Mouse (Mus musculus) heart, embryonic 13.5 days (tissue): ENCODE measurements around the gene Gm13119. TPM values are rescaled to one million over a fixed set of nuclear protein-coding genes. Genes with fewer than 3 reads are reported as not detected.
"Not testable (repeated sequence)": the region's sequence is repeated elsewhere in the genome, so short reads cannot be mapped to it uniquely, and the experiment has no call there.

Experiments
- ATAC-seq: fragments of 200-750 bp; cut with Nextera tagmentation; 2 replicates; pipeline ENCODE4 v1.8.0; 2017; ENCODE audit warnings: moderate TSS enrichment; ENCODE audit not compliant: insufficient number of reproducible peaks, low FRiP score, low TSS enrichment; ENCODE audit errors: extremely low read depth
- H3K27ac ChIP-seq: fragments of 300-500 bp; sonication (generic); replicated peaks from 2 replicates; pipeline ENCODE4 v1.5.1; 2015; ENCODE audit warnings: moderate library complexity, mild to moderate bottlenecking, inconsistent platforms
- H3K27me3 ChIP-seq: fragments of 300-500 bp; sonication (generic); replicated peaks from 2 replicates; pipeline ENCODE4 v1.6.1; 2015; ENCODE audit warnings: mild to moderate bottlenecking, inconsistent platforms
- H3K36me3 ChIP-seq: fragments of 300-500 bp; sonication (generic); 2 replicates; pipeline ENCODE4 v1.6.1; 2015; ENCODE audit warnings: mild to moderate bottlenecking, inconsistent platforms
- H3K4me1 ChIP-seq: fragments of 300-500 bp; sonication (generic); 2 replicates; pipeline ENCODE4 v1.6.1; 2015; ENCODE audit warnings: inconsistent platforms
- H3K4me2 ChIP-seq: fragments of 300-500 bp; sonication (generic); 2 replicates; pipeline ENCODE4 v1.6.1; 2015; ENCODE audit warnings: inconsistent platforms, mild to moderate bottlenecking, moderate library complexity
- H3K4me3 ChIP-seq: fragments of 300-500 bp; sonication (generic); 2 replicates; pipeline ENCODE4 v1.5.1; 2015; ENCODE audit warnings: moderate library complexity, mild to moderate bottlenecking, inconsistent platforms
- H3K9ac ChIP-seq: fragments of 300-500 bp; sonication (generic); 2 replicates; pipeline ENCODE4 v1.6.1; 2015; ENCODE audit warnings: inconsistent platforms, mild to moderate bottlenecking, moderate library complexity
- H3K9me3 ChIP-seq: fragments of 300-500 bp; sonication (generic); 2 replicates; pipeline ENCODE4 v1.6.1; 2016; ENCODE audit warnings: inconsistent platforms
- WGBS: fragments of 180-500 bp; shearing (Covaris S2); methylation state at CpG from one replicate; pipeline ENCODE4 v1.1.7; 2015; ENCODE audit warnings: mixed read lengths; 5-methylcytosine and 5-hydroxymethylcytosine counted together
- polyA plus RNA-seq: library from polyadenylated mRNA; unstranded; fragments of >200 nt; fragmentation: Nextera tagmentation; extraction: Ambion mirVana; gene quantifications from 2 replicates; pipeline ENCODE4 v1.2.1, GENCODE M21; 2015

Gm13119 gene
- polyA plus RNA-seq, result not detected in 2 replicates

- H3K4me2 ChIP-seq, H3K4me1 ChIP-seq, H3K27me3 ChIP-seq, H3K4me3 ChIP-seq, H3K27ac ChIP-seq, H3K9me3 ChIP-seq, H3K36me3 ChIP-seq, H3K9ac ChIP-seq, ATAC-seq: not testable (repeated sequence)
- WGBS, result 72% methylated on average over 3 of the region's 3 CpGs
Observed at GRCm38 (mm10) chr4:144357642-144358041, at the start of gene Gm13119. Gene Gm13119, plus strand, starts transcription at chr4:144357942.

- not testable (repeated sequence) for H3K4me1 ChIP-seq, ATAC-seq, H3K9me3 ChIP-seq, H3K36me3 ChIP-seq, H3K4me3 ChIP-seq, H3K27me3 ChIP-seq, H3K9ac ChIP-seq, H3K4me2 ChIP-seq, H3K27ac ChIP-seq
- WGBS, result 63% methylated on average over 2 of the region's 2 CpGs
Observed at GRCm38 (mm10) chr4:144312666-144313460, 44.9 kb upstream of the Gm13119 start.

- WGBS, result 58% methylated on average over 4 of the region's 4 CpGs
- ATAC-seq, H3K4me3 ChIP-seq, H3K9ac ChIP-seq, H3K9me3 ChIP-seq, H3K27me3 ChIP-seq, H3K27ac ChIP-seq, H3K4me2 ChIP-seq, H3K4me1 ChIP-seq, H3K36me3 ChIP-seq: not testable (repeated sequence)
Observed at GRCm38 (mm10) chr4:144329949-144330348, 27.8 kb upstream of the Gm13119 start, which contains the start of gene Gm13128. Gene Gm13128, plus strand, starts transcription at chr4:144330249.

DNA sequence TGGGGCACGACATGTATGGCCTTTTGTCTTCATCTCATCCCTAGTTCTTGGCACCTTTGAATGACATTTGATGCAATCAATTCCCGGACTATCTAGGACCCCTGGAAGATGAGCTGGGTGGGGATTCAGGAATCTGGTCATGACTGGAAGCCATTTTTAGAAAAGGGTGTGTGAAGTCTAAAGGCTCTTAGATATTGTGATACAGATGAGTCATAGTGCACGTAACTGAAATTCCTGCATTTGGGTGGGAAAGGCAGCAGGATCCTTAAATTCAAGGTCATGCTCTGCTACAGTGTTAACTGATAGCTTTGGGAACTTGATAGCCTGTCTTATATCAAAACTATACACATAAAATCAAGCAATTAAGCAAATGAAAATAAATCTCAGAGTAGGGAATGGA lies 21.9 kb upstream of the Gm13119 start:
- not testable (repeated sequence) for H3K4me3 ChIP-seq, ATAC-seq, H3K4me2 ChIP-seq, H3K9ac ChIP-seq, H3K36me3 ChIP-seq, H3K27ac ChIP-seq, H3K9me3 ChIP-seq, H3K27me3 ChIP-seq, H3K4me1 ChIP-seq
- 63% methylated on average over 3 of the region's 3 CpGs for WGBS

- Histone ChIP-seq H3K27me3 (no peaks in the 10 kb centered on the region), H3K4me3 (no peak within 1 kb of the TSS), H3K9ac (no peak within 1 kb of the TSS), H3K9me3 (no peaks in the 10 kb centered on the region; the same call in 1 of the 2 replicates), H3K27ac (no peak within 1 kb of the TSS), H3K4me2 (no peak within 1 kb of the TSS), H3K36me3 (no peaks in the 10 kb centered on the region), H3K4me1 (no peaks in the 10 kb centered on the region)
- ATAC-seq, result no peak
- 48% methylated on average over 2 of the region's 2 CpGs for WGBS
Observed at GRCm38 (mm10) chr4:144377911-144378310, 20.2 kb downstream of the Gm13119 start, which contains the start of gene Pramef20. Gene Pramef20, minus strand, starts transcription at chr4:144377933.

GRCm38 (mm10) chr4:144396316-144396715 lies 38.6 kb downstream of the Gm13119 start:
- H3K4me1 ChIP-seq, result no peaks in the 10 kb centered on the region
- no peak overlapping the region for H3K9ac ChIP-seq
- no peaks in the 10 kb centered on the region for H3K27me3 ChIP-seq
- no peak for ATAC-seq
- H3K9me3 ChIP-seq, result no peaks in the 10 kb centered on the region
- H3K4me2 ChIP-seq, result no peak overlapping the region
- 23% methylated on average over 3 of the region's 3 CpGs for WGBS
- no peaks in the 10 kb centered on the region for H3K36me3 ChIP-seq
- no peak overlapping the region for H3K4me3 ChIP-seq
- no peak overlapping the region for H3K27ac ChIP-seq

DNA sequence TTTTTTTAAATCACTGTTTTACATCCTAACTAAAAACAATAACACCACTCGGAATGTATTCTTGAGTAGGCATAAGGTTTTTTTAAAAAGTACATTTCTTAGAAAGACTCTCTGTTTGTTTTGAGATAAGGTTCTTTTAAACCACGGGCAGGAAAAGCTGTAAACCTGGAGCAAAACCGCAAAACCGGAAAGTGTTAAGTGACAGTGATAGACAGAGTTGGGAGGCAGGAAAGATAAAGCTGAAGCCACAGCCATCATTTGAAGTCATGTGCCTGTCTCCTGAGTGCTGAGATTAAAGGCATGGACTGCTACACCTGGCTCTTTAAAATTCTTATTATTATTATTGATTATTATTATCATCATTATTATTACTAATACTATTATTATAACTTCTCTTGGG lies 45.0 kb downstream of the Gm13119 start:
- H3K9me3 ChIP-seq, result no peaks in the 10 kb centered on the region
- H3K36me3 ChIP-seq, result no peaks in the 10 kb centered on the region
- no peaks in the 10 kb centered on the region for H3K27me3 ChIP-seq
- 16% methylated on average over 4 of the region's 4 CpGs for WGBS
- H3K27ac ChIP-seq, result no peak overlapping the region
- ATAC-seq, result no peak
- H3K4me3 ChIP-seq, result no peak overlapping the region
- H3K9ac ChIP-seq, result no peak overlapping the region
- H3K4me2 ChIP-seq, result no peak overlapping the region
- peaks cover 16% of the 10 kb centered on the region; the same call in 1 of the 2 replicates for H3K4me1 ChIP-seq

DNA sequence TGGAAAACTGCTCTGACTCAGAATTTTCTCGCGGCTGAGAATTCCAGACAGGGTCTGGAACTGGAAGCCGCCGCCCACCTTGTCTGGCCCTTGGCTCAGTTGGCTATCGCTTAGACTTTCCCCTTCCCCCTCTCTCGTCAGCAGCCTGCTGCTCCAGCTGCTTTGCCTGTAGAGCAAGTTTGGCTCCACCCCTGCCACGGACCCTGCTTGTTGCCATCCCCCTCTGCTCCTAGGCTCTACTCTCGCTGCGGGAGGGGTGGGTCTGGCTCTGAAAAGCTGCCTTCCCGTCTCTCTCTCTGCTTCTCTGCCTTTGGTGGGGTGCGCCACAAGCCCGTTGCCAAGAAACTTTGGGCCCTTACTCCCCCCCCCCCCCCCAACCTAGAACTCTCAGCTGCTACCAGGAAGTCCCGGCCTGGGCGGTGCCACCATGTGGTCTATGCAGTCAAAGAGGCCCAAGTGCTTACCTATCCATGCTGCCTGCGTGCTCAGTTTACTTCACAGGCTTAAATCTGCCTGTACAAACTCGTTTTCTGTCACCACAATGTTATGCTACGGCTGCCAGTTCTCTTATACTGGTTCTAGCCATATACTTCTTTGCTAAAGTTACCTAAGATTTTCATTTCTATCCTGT lies 46.8 kb downstream of the Gm13119 start:
- WGBS, result 4% methylated on average over 17 of the region's 17 CpGs
- H3K9ac ChIP-seq, result peak overlapping the region; percentile 76
- no peaks in the 10 kb centered on the region for H3K27me3 ChIP-seq
- peak; percentile 45; the same call in 1 of the 2 replicates for ATAC-seq
- H3K4me1 ChIP-seq, result peaks cover 16% of the 10 kb centered on the region; the same call in 1 of the 2 replicates
- peak overlapping the region; percentile 71 for H3K4me2 ChIP-seq
- no peaks in the 10 kb centered on the region for H3K36me3 ChIP-seq
- H3K27ac ChIP-seq, result peak overlapping the region; percentile 70
- no peaks in the 10 kb centered on the region for H3K9me3 ChIP-seq
- H3K4me3 ChIP-seq, result peak overlapping the region; percentile 52

DNA sequence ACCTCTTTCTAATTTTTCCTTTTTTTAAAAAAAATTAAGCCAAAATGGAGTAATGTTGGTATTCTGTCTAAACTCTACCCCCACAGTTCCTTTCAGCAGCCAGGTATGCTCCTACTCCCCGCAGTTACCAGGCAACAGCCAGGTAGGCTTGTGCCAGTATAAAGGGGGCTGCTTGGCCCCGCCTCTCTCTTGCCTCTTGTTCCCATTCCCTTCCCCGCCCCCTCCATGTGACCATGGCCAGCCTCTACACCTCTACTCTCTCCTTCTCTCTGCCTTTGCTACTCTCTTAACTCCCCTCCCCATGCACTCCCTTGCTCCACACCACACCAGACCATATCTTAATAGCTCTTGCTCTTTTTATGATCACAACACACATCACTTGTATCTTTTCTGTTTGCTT lies 48.5 kb downstream of the Gm13119 start:
- Histone ChIP-seq H3K9ac (no peak overlapping the region), H3K36me3 (no peaks in the 10 kb centered on the region), H3K27me3 (no peaks in the 10 kb centered on the region), H3K9me3 (no peaks in the 10 kb centered on the region), H3K4me2 (no peak overlapping the region), H3K4me1 (peaks cover 16% of the 10 kb centered on the region; the same call in 1 of the 2 replicates), H3K4me3 (no peak overlapping the region), H3K27ac (no peak overlapping the region)
- ATAC-seq, result no peak
- 59% methylated on average over 3 of the region's 3 CpGs for WGBS

GRCm38 (mm10) chr4:144408290-144408689 lies 50.5 kb downstream of the Gm13119 start, which contains the start of gene Pramef12:
Gene Pramef12, minus strand, starts transcription at chr4:144408464.
- peaks cover 11% of the 10 kb centered on the region; the same call in 1 of the 2 replicates for H3K4me1 ChIP-seq
- no peaks in the 10 kb centered on the region for H3K27me3 ChIP-seq
- H3K4me3 ChIP-seq, result no peak within 1 kb of the TSS
- no peaks in the 10 kb centered on the region for H3K36me3 ChIP-seq
- no peak within 1 kb of the TSS for H3K4me2 ChIP-seq
- no peaks in the 10 kb centered on the region for H3K9me3 ChIP-seq
- WGBS, result 67% methylated on average over 9 of the region's 9 CpGs
- no peak within 1 kb of the TSS for H3K27ac ChIP-seq
- ATAC-seq, result no peak
- H3K9ac ChIP-seq, result no peak within 1 kb of the TSS
